Mouse (Mus musculus): ENCODE results near the gene Cd7. TPM values are rescaled to one million over a fixed set of nuclear protein-coding genes. Genes with fewer than 3 reads are reported as not detected.
A peak's percentile ranks its signal among the peaks of the same experiment; 100 is the strongest.

Gene Cd7
- polyA plus RNA-seq, 1 experiment: not detected

GRCm38 (mm10) chr11:120990126-120990781 is 49.0 kb downstream of the Cd7 start:
- TF ChIP-seq GATA1 (IDR thresholded peaks at IDR 0.05; ENCODE audit: low read length): no peak
- no peak for TF ChIP-seq TAL1 (IDR thresholded peaks at IDR 0.05; ENCODE audit: low read length)
- H3K36me3 ChIP-seq (ENCODE audit: control insufficient read depth): peaks cover 46% of the 10 kb centered on the region
- H3K4me3 ChIP-seq (replicated peaks): peak overlapping the region; percentile 82
- H3K4me1 ChIP-seq (ENCODE audit: control insufficient read depth): peaks cover 75% of the 10 kb centered on the region
- H3K9me3 ChIP-seq (ENCODE audit: control insufficient read depth, low read length): no peaks in the 10 kb centered on the region
- no peaks in the 10 kb centered on the region for H3K27me3 ChIP-seq (ENCODE audit: control insufficient read depth)

- Histone ChIP-seq H3K4me3 (replicated peaks) (peak overlapping the region; percentile 82), H3K36me3 (ENCODE audit: control insufficient read depth) (peaks cover 53% of the 10 kb centered on the region), H3K9me3 (ENCODE audit: control insufficient read depth, low read length) (no peaks in the 10 kb centered on the region), H3K4me1 (ENCODE audit: control insufficient read depth) (peaks cover 81% of the 10 kb centered on the region), H3K27me3 (ENCODE audit: control insufficient read depth) (no peaks in the 10 kb centered on the region)
- TF ChIP-seq GATA1 (IDR thresholded peaks at IDR 0.05; ENCODE audit: low read length): no peak
- TF ChIP-seq TAL1 (IDR thresholded peaks at IDR 0.05; ENCODE audit: low read length): no peak
Observed at GRCm38 (mm10) chr11:120989523-120989922, 49.7 kb downstream of the Cd7 start.

- TF ChIP-seq TAL1 (IDR thresholded peaks at IDR 0.05; ENCODE audit: low read length) (no peak), GATA1 (IDR thresholded peaks at IDR 0.05; ENCODE audit: low read length) (no peak)
- H3K4me3 ChIP-seq (replicated peaks): peak overlapping the region; percentile 82
- peaks cover 85% of the 10 kb centered on the region for H3K4me1 ChIP-seq (ENCODE audit: control insufficient read depth)
- H3K36me3 ChIP-seq (ENCODE audit: control insufficient read depth): peaks cover 65% of the 10 kb centered on the region
- no peaks in the 10 kb centered on the region for H3K27me3 ChIP-seq (ENCODE audit: control insufficient read depth)
- no peaks in the 10 kb centered on the region for H3K9me3 ChIP-seq (ENCODE audit: control insufficient read depth, low read length)
Observed at GRCm38 (mm10) chr11:120988410-120988809, 50.8 kb downstream of the Cd7 start.

- H3K4me3 ChIP-seq (replicated peaks): no peak overlapping the region
- H3K9me3 ChIP-seq (ENCODE audit: control insufficient read depth, low read length): no peaks in the 10 kb centered on the region
- no peak for TF ChIP-seq TAL1 (IDR thresholded peaks at IDR 0.05; ENCODE audit: low read length)
- no peak for TF ChIP-seq GATA1 (IDR thresholded peaks at IDR 0.05; ENCODE audit: low read length)
- peaks cover 87% of the 10 kb centered on the region for H3K4me1 ChIP-seq (ENCODE audit: control insufficient read depth)
- peaks cover 73% of the 10 kb centered on the region for H3K36me3 ChIP-seq (ENCODE audit: control insufficient read depth)
- H3K27me3 ChIP-seq (ENCODE audit: control insufficient read depth): no peaks in the 10 kb centered on the region
Observed at GRCm38 (mm10) chr11:120987608-120988007, 51.6 kb downstream of the Cd7 start.

Other genes starting within 250 kb of the Cd7 start
- gene Dus1l, start 243.0 kb downstream of the Cd7 start, polyA plus RNA-seq (2012): 14.2 and 21.1 TPM in 2 replicates
- 4.6 and 5.0 TPM in 2 replicates for gene Fasn, start 214.9 kb downstream of the Cd7 start, polyA plus RNA-seq (2012)
- 0.23 and 0.39 TPM in 2 replicates for gene Ccdc57, start 106.5 kb downstream of the Cd7 start, polyA plus RNA-seq (2012)
- 7.3 and 8.2 TPM in 2 replicates for gene Slc16a3, start 90.9 kb downstream of the Cd7 start, polyA plus RNA-seq (2012)
- 10.5 and 11.4 TPM in 2 replicates for gene Csnk1d, start 48.1 kb downstream of the Cd7 start, polyA plus RNA-seq (2012)
- gene Sectm1b, start 24.2 kb upstream of the Cd7 start, polyA plus RNA-seq (2012): not detected in 2 replicates
- gene Sectm1a, start 41.8 kb upstream of the Cd7 start, polyA plus RNA-seq (2012): not detected in 2 replicates
- gene Tex19.2, start 79.3 kb upstream of the Cd7 start, polyA plus RNA-seq (2012): not detected in 2 replicates
- gene Tex19.1, start 106.7 kb upstream of the Cd7 start, polyA plus RNA-seq (2012): not detected in 2 replicates
- 0.03 TPM in 1 of 2 replicates, not detected in the other for gene Uts2r, start 120.9 kb upstream of the Cd7 start, polyA plus RNA-seq (2012)
- gene Hexdc, start 165.0 kb upstream of the Cd7 start, polyA plus RNA-seq (2012): 0.50 and 0.58 TPM in 2 replicates
- gene Ogfod3, start 165.3 kb upstream of the Cd7 start, polyA plus RNA-seq (2012): 1.2 and 1.4 TPM in 2 replicates
- gene Cybc1, start 189.9 kb upstream of the Cd7 start, polyA plus RNA-seq (2012): 0.68 and 1.4 TPM in 2 replicates
- 5.0 and 6.6 TPM in 2 replicates for gene Narf, start 197.8 kb upstream of the Cd7 start, polyA plus RNA-seq (2012)
- gene Foxk2, start 220.6 kb upstream of the Cd7 start, polyA plus RNA-seq (2012): 1.4 and 2.0 TPM in 2 replicates

All from erythroblast, embryonic 14.5 days (primary cell).